Mouse (Mus musculus) heart, adult 2 months (tissue): ENCODE data around the gene Cnot1.
A peak's percentile ranks its signal among the peaks of the same experiment; 100 is the strongest.

Source experiments
- CTCF ChIP-seq: fragments of 200-600 bp; IDR thresholded peaks from 2 replicates; pipeline ENCODE4 v1.8.1; 2022; ENCODE audit warnings: antibody characterized with exemption, mild to moderate bottlenecking, moderate library complexity
- EP300 ChIP-seq: fragments of 200-500 bp; IDR thresholded peaks from 2 replicates; pipeline ENCODE4 v1.6.1; 2011; ENCODE audit warnings: low read depth, low read length, control low read depth; ENCODE audit not compliant: insufficient read depth
- POLR2A ChIP-seq: fragments of 200-500 bp; IDR thresholded peaks from 2 replicates; pipeline ENCODE4 v1.6.1; 2011; ENCODE audit warnings: mild to moderate bottlenecking, low read depth, low read length, control low read depth; ENCODE audit not compliant: insufficient read depth

DNA sequence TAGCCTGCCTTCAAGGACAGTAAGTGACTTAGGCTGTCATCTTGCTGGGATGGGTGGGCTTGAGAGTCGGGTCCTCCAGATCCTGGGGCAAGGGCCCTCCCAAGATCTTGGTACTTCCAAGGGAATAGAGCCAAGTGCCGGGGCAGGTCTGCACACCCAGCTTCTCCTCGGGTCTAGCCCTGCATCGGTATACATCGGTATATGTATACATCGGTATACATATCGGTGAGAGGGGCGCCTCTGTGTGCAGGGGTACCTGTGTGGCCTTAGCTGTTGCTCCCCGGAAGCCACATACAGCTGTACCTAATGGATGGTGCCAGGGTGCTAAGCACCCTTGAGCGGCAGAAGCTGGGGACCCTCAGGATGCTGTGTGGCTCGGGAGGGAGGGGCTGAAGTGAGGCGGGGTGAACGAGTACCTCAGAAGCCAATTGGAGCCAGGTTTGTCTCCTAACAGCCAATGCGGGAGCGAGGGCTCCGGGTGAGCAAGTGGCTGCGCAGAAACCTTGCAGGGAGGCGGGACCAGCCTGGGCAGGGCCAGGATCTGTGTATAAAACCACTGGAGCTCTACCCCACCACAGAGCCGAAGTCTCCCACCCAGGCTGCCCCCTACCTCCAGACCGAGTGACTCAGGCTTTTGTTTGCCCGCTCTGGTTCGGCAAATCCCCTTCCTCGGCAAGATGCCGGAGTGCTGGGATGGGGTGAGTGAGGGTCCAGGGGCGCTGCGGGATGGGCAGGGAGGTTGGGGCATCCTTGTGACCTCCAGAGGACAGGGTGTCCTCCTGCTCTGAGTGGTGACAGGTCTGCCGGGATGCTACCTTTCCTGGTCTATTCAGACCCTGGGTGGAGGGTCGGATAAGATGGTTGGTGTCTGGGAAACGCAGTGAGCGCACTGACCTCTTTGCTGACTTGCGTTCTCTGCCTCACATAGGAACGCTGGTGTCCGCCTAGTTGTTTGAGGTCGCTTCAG lies 104.5 kb downstream of the Cnot1 start:
- TF ChIP-seq CTCF (no peak), POLR2A (peak; percentile 91), EP300 (no peak)
